Mouse (Mus musculus) heart, embryonic 11.5 days (tissue): ENCODE measurements around the gene Brd4. TPM values are rescaled to one million over a fixed set of nuclear protein-coding genes. Genes with fewer than 3 reads are reported as not detected.

ENCODE experiments used
- ATAC-seq: fragments of 200-750 bp; cut with Nextera tagmentation; replicated peaks from 2 replicates; pipeline ENCODE4 v1.8.0; 2017; ENCODE audit warnings: moderate library complexity; ENCODE audit not compliant: insufficient number of reproducible peaks, low FRiP score, low TSS enrichment
- H3K27ac ChIP-seq: fragments of 300-500 bp; sonication (generic); 2 replicates; pipeline ENCODE4 v1.5.1; 2014; ENCODE audit warnings: mild to moderate bottlenecking, low read depth, low read length
- H3K27me3 ChIP-seq: fragments of 300-500 bp; sonication (generic); 2 replicates; pipeline ENCODE4 v1.6.1; 2014; ENCODE audit warnings: mild to moderate bottlenecking, low read length, mixed read lengths; ENCODE audit not compliant: control insufficient read depth, insufficient read depth
- H3K36me3 ChIP-seq: fragments of 300-500 bp; sonication (generic); 2 replicates; pipeline ENCODE4 v1.6.1; 2014; ENCODE audit warnings: mild to moderate bottlenecking, low read length, moderate library complexity, mixed read lengths; ENCODE audit not compliant: control insufficient read depth, insufficient read depth
- H3K4me1 ChIP-seq: fragments of 300-500 bp; sonication (generic); 2 replicates; pipeline ENCODE4 v1.6.1; 2014; ENCODE audit warnings: low read length; ENCODE audit not compliant: control insufficient read depth, insufficient read depth
- H3K4me2 ChIP-seq: fragments of 300-500 bp; sonication (generic); 2 replicates; pipeline ENCODE4 v1.6.1; 2014; ENCODE audit warnings: mild to moderate bottlenecking, moderate library complexity
- H3K4me3 ChIP-seq: fragments of 300-500 bp; sonication (generic); 2 replicates; pipeline ENCODE4 v1.5.1; 2014; ENCODE audit warnings: low read depth, low read length
- H3K9ac ChIP-seq: fragments of 300-500 bp; sonication (generic); 2 replicates; pipeline ENCODE4 v1.6.1; 2014; ENCODE audit warnings: mild to moderate bottlenecking, low read depth, low read length, moderate library complexity
- H3K9me3 ChIP-seq: fragments of 300-500 bp; sonication (generic); replicated peaks from 2 replicates; pipeline ENCODE4 v1.6.1; 2016; ENCODE audit warnings: low read length; ENCODE audit not compliant: control insufficient read depth
- WGBS: fragments of 180-500 bp; shearing (Covaris S2); extraction: QIAGEN DNeasy Blood & Tissue Kit; methylation state at CpG from one replicate; pipeline ENCODE4 v1.1.7; 2014; ENCODE audit not compliant: insufficient replicate concordance; 5-methylcytosine and 5-hydroxymethylcytosine counted together
- polyA plus RNA-seq: library from polyadenylated mRNA; unstranded; fragments of >200 nt; fragmentation: Nextera tagmentation; extraction: Ambion mirVana; gene quantifications from 2 replicates; pipeline ENCODE4 v1.2.1, GENCODE M21; 2014

The Brd4 gene
- polyA plus RNA-seq, 1 experiment from 2014 or later = 76.2 TPM

- Histone ChIP-seq H3K9me3 (no peaks in the 10 kb centered on the region), H3K36me3 (no peaks in the 10 kb centered on the region; the same call in 1 of the 2 replicates), H3K9ac (no peak overlapping the region), H3K27ac (no peak overlapping the region), H3K4me1 (no peaks in the 10 kb centered on the region), H3K4me3 (no peak overlapping the region), H3K27me3 (no peaks in the 10 kb centered on the region), H3K4me2 (no peak overlapping the region)
- WGBS = 94% methylated on average over 3 of the region's 3 CpGs
- no peak for ATAC-seq
These were observed 16.0 kb downstream of the Brd4 start for GRCm38 (mm10) chr17:32268540-32268960.

GRCm38 (mm10) chr17:32268096-32268495, 16.4 kb downstream of the Brd4 start:
- Histone ChIP-seq H3K9me3 (no peaks in the 10 kb centered on the region), H3K9ac (no peak overlapping the region), H3K27me3 (no peaks in the 10 kb centered on the region), H3K4me2 (no peak overlapping the region), H3K36me3 (no peaks in the 10 kb centered on the region; the same call in 1 of the 2 replicates), H3K27ac (no peak overlapping the region), H3K4me3 (no peak overlapping the region), H3K4me1 (no peaks in the 10 kb centered on the region)
- WGBS = 86% methylated on average over 2 of the region's 2 CpGs
- no peak for ATAC-seq

GRCm38 (mm10) chr17:32267617-32268016, 16.9 kb downstream of the Brd4 start:
- H3K4me2 ChIP-seq = no peak overlapping the region
- no peaks in the 10 kb centered on the region for H3K27me3 ChIP-seq
- H3K36me3 ChIP-seq = no peaks in the 10 kb centered on the region; the same call in 1 of the 2 replicates
- WGBS = 76% methylated on average over 1 of the region's 1 CpGs
- no peak overlapping the region for H3K27ac ChIP-seq
- no peak overlapping the region for H3K4me3 ChIP-seq
- no peaks in the 10 kb centered on the region for H3K9me3 ChIP-seq
- no peak overlapping the region for H3K9ac ChIP-seq
- ATAC-seq = no peak
- no peaks in the 10 kb centered on the region for H3K4me1 ChIP-seq

- Histone ChIP-seq H3K27me3 (no peaks in the 10 kb centered on the region), H3K4me3 (no peak overlapping the region), H3K9me3 (no peaks in the 10 kb centered on the region), H3K4me1 (peaks cover 2% of the 10 kb centered on the region), H3K9ac (no peak overlapping the region), H3K4me2 (no peak overlapping the region), H3K27ac (no peak overlapping the region), H3K36me3 (no peaks in the 10 kb centered on the region; the same call in 1 of the 2 replicates)
- 92% methylated on average over 2 of the region's 2 CpGs for WGBS
- no peak for ATAC-seq
These were observed 20.9 kb downstream of the Brd4 start for GRCm38 (mm10) chr17:32263672-32264071.

GRCm38 (mm10) chr17:32262831-32263559, 21.5 kb downstream of the Brd4 start:
- Histone ChIP-seq H3K9me3 (no peaks in the 10 kb centered on the region), H3K27ac (no peak overlapping the region), H3K4me2 (no peak overlapping the region), H3K4me3 (no peak overlapping the region), H3K9ac (no peak overlapping the region), H3K4me1 (peaks cover 9% of the 10 kb centered on the region), H3K27me3 (no peaks in the 10 kb centered on the region), H3K36me3 (no peaks in the 10 kb centered on the region)
- ATAC-seq = no peak
- 89% methylated on average over 8 of the region's 8 CpGs for WGBS

GRCm38 (mm10) chr17:32258869-32259268, 25.7 kb downstream of the Brd4 start:
- Histone ChIP-seq H3K4me3 (no peak overlapping the region), H3K9ac (no peak overlapping the region), H3K4me1 (peaks cover 23% of the 10 kb centered on the region), H3K9me3 (no peaks in the 10 kb centered on the region), H3K4me2 (no peak overlapping the region), H3K27ac (no peak overlapping the region), H3K27me3 (no peaks in the 10 kb centered on the region), H3K36me3 (no peaks in the 10 kb centered on the region)
- ATAC-seq = no peak
- 92% methylated on average over 2 of the region's 2 CpGs for WGBS

GRCm38 (mm10) chr17:32257944-32258343, 26.6 kb downstream of the Brd4 start:
- no peaks in the 10 kb centered on the region for H3K9me3 ChIP-seq
- peaks cover 23% of the 10 kb centered on the region for H3K4me1 ChIP-seq
- WGBS = 28% methylated on average over 6 of the region's 6 CpGs
- H3K27me3 ChIP-seq = no peaks in the 10 kb centered on the region
- no peaks in the 10 kb centered on the region for H3K36me3 ChIP-seq
- no peak overlapping the region for H3K9ac ChIP-seq
- H3K27ac ChIP-seq = peak overlapping the region; percentile 76
- ATAC-seq = peak; percentile 52; the same call in 1 of the 2 replicates
- H3K4me2 ChIP-seq = peak overlapping the region; percentile 51
- H3K4me3 ChIP-seq = no peak overlapping the region

GRCm38 (mm10) chr17:32257452-32257851, 27.1 kb downstream of the Brd4 start:
- peak overlapping the region; percentile 76; the same call in 1 of the 2 replicates for H3K27ac ChIP-seq
- peaks cover 23% of the 10 kb centered on the region for H3K4me1 ChIP-seq
- ATAC-seq = peak; percentile 52; the same call in 1 of the 2 replicates
- H3K27me3 ChIP-seq = no peaks in the 10 kb centered on the region
- no peaks in the 10 kb centered on the region for H3K9me3 ChIP-seq
- H3K9ac ChIP-seq = no peak overlapping the region
- 52% methylated on average over 2 of the region's 2 CpGs for WGBS
- no peak overlapping the region for H3K4me3 ChIP-seq
- H3K4me2 ChIP-seq = peak overlapping the region; percentile 51
- no peaks in the 10 kb centered on the region for H3K36me3 ChIP-seq

GRCm38 (mm10) chr17:32256896-32257295, 27.6 kb downstream of the Brd4 start:
- Histone ChIP-seq H3K36me3 (no peaks in the 10 kb centered on the region), H3K9ac (no peak overlapping the region), H3K9me3 (no peaks in the 10 kb centered on the region), H3K4me1 (peaks cover 23% of the 10 kb centered on the region), H3K4me2 (no peak overlapping the region), H3K27me3 (no peaks in the 10 kb centered on the region), H3K27ac (0 out of 2 replicates have a peak overlapping the region, but pooled peaks have one; percentile 76), H3K4me3 (no peak overlapping the region)
- ATAC-seq = no peak
- 76% methylated on average over 2 of the region's 2 CpGs for WGBS
